Mouse (Mus musculus) hindbrain, postnatal 0 days (tissue): ENCODE results near the gene Gale. TPM values are rescaled to one million over a fixed set of nuclear protein-coding genes. Genes with fewer than 3 reads are reported as not detected.

Experiments used
- ATAC-seq: fragments of 200-750 bp; cut with Nextera tagmentation; 2 replicates; pipeline ENCODE4 v1.8.0; 2017; ENCODE audit warnings: mild to moderate bottlenecking, moderate TSS enrichment, moderate library complexity
- DNase-seq: peaks from one replicate; pipeline ENCODE4 v3.0.0-alpha.2; 2015; ENCODE audit warnings: low spot score
- H3K27ac ChIP-seq: fragments of 300-500 bp; sonication (generic); 2 replicates; pipeline ENCODE4 v1.5.1; 2014; ENCODE audit warnings: mild to moderate bottlenecking
- H3K27me3 ChIP-seq: fragments of 300-500 bp; sonication (generic); 2 replicates; pipeline ENCODE4 v1.6.1; 2014; ENCODE audit warnings: low read length, mixed read lengths; ENCODE audit not compliant: insufficient read depth
- H3K36me3 ChIP-seq: fragments of 300-500 bp; sonication (generic); 2 replicates; pipeline ENCODE4 v1.6.1; 2014; ENCODE audit warnings: low read length, mixed read lengths; ENCODE audit not compliant: insufficient read depth
- H3K4me1 ChIP-seq: fragments of 300-500 bp; sonication (generic); 2 replicates; pipeline ENCODE4 v1.6.1; 2014; ENCODE audit warnings: antibody characterized with exemption, low read length, mixed read lengths; ENCODE audit not compliant: insufficient read depth
- H3K4me2 ChIP-seq: fragments of 300-500 bp; sonication (generic); 2 replicates; pipeline ENCODE4 v1.6.1; 2014; ENCODE audit warnings: low read depth, mild to moderate bottlenecking, low read length, moderate library complexity, mixed read lengths
- H3K4me3 ChIP-seq: fragments of 300-500 bp; sonication (generic); 2 replicates; pipeline ENCODE4 v1.5.1; 2014; ENCODE audit warnings: low read length
- H3K9ac ChIP-seq: fragments of 300-500 bp; sonication (generic); replicated peaks from 2 replicates; pipeline ENCODE4 v1.6.1; 2014; ENCODE audit warnings: mild to moderate bottlenecking, low read length, moderate library complexity, mixed read lengths
- H3K9me3 ChIP-seq: fragments of 300-500 bp; sonication (generic); 2 replicates; pipeline ENCODE4 v1.6.1; 2016; ENCODE audit warnings: low read length, mixed read lengths
- CTCF ChIP-seq: IDR thresholded peaks from 2 replicates; pipeline ENCODE4 v1.5.1; 2016; ENCODE audit warnings: antibody characterized with exemption, control low read depth, low read depth
- WGBS: fragments of 180-500 bp; shearing (Covaris S2); extraction: QIAGEN DNeasy Blood & Tissue Kit; methylation state at CpG from one replicate; pipeline ENCODE4 v1.1.7; 2014; 5-methylcytosine and 5-hydroxymethylcytosine counted together
- polyA plus RNA-seq: library from polyadenylated mRNA; unstranded; fragments of >200 nt; fragmentation: Nextera tagmentation; extraction: Ambion mirVana; gene quantifications from 2 replicates; pipeline ENCODE4 v1.2.1, GENCODE M21; 2015
- total RNA-seq: library from RNA; depleted of rRNA; stranded (reverse); fragments of >200 nt; gene quantifications from 2 replicates; pipeline ENCODE4 v1.2.3, GENCODE M21; 2014

Gene Gale
- total and polyA plus RNA-seq, 2 experiments from 2014 or later: 39.8 to 41.2 TPM

DNA sequence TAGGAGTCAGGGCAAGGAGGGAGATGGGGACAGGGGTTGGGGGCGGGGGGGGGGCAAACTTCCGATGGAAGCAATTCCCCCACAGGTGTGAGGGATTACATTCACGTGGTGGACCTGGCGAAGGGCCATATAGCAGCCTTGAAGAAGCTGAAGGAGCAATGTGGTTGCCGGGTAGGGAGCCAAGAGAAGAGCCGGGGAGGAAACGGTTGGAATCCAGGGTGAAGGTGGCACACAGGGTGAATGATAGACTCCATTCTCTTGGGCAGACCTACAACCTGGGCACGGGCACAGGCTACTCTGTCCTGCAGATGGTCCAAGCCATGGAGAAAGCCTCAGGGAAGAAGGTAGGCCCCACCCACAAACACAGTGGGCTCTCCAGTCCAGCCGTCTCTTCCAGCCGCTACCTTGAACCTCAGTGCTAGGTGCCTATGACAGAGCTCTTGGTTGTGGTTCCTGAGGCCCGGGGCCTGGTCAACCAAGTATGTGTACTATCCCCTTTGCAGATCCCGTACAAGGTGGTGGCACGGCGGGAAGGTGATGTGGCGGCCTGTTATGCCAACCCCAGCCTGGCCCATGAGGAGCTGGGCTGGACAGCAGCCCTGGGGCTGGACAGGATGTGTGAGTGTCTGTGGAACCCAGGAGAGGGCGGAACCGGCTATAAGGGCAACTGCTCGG is 3.7 kb downstream of the Gale start:
- TF ChIP-seq CTCF: no peak
- H3K27me3 ChIP-seq: no peaks in the 10 kb centered on the region
- no peak overlapping the region for H3K4me2 ChIP-seq
- no peak overlapping the region for H3K9ac ChIP-seq
- 86% methylated on average over 18 of the region's 18 CpGs for WGBS
- H3K27ac ChIP-seq: no peak overlapping the region
- H3K36me3 ChIP-seq: peaks cover 44% of the 10 kb centered on the region
- ATAC-seq (no peak), DNase-seq (no peak)
- H3K4me3 ChIP-seq: no peak overlapping the region
- no peaks in the 10 kb centered on the region for H3K9me3 ChIP-seq
- peaks cover 11% of the 10 kb centered on the region for H3K4me1 ChIP-seq

DNA sequence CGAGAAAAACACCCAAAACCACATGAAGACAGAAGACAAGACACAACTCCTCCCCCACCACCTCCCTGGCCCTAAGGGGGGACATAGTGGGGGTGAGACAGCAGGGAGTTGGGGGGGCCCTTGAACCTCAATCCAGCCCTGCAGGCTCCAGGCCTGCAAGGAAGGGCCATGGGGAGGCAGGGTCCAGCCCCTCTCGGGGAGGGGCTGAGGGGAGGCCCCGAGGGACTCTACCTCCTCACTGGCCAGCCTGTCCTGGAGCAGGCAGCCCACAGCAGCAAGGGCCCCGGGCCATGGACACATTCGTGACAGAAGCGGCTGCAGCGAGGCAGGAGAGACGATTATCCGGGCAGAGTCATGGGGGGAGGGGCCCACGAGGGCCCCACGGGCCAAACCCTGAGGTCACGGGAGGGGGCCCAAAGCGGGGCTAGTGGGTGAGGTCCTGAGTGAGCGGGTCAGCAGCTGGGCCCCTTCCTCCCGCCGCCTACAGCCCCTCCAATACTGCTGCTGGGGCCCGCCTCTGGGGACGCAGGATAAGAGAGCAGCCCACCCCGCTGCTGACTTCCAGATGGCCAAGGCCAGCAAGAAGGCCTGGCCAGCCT is 4.8 kb downstream of the Gale start:
- Histone ChIP-seq H3K9ac (no peak overlapping the region), H3K9me3 (no peaks in the 10 kb centered on the region), H3K27me3 (no peaks in the 10 kb centered on the region), H3K4me2 (no peak overlapping the region), H3K27ac (no peak overlapping the region), H3K4me1 (peaks cover 14% of the 10 kb centered on the region), H3K4me3 (no peak overlapping the region), H3K36me3 (peaks cover 43% of the 10 kb centered on the region)
- 73% methylated on average over 19 of the region's 19 CpGs for WGBS
- ATAC-seq: no peak
- no peak for DNase-seq
- no peak for TF ChIP-seq CTCF

DNA sequence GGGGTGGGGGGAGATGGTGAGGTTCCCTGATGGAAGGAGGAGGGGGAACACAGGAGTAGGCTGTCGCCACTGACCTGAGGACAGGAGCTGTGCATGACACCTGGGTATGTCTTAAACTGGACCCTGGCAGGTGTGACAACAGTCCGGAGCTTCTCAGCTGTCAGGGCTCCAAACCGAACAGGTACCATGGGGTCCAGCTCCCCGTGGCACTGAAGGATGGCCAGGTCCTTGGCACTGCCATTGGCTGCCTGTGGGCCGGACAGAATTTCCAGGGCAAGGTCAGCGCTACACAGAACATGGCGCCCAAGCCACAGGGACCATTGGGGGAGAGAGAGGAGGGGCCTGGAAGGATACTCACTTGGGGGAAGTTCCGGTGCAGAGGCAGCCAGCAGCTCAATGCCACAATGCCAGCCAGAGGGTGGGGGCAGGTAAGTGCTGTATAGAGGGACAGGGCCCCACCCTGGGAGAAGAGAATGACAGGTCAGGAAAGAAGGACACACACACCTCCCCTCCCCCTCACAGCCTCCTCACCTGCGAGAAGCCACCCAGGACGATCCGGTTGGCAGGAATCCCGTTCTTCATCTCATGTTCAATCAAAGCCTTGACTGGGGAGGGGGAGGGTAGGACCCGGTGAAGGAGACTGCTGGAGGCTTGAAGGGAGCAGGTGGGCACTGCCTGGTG is 5.7 kb downstream of the Gale start:
- H3K4me2 ChIP-seq: no peak overlapping the region
- DNase-seq: no peak
- H3K36me3 ChIP-seq: peaks cover 43% of the 10 kb centered on the region
- H3K4me3 ChIP-seq: no peak overlapping the region
- H3K4me1 ChIP-seq: peaks cover 14% of the 10 kb centered on the region
- H3K9me3 ChIP-seq: no peaks in the 10 kb centered on the region
- H3K27ac ChIP-seq: no peak overlapping the region
- no peak overlapping the region for H3K9ac ChIP-seq
- H3K27me3 ChIP-seq: no peaks in the 10 kb centered on the region
- ATAC-seq: no peak
- 79% methylated on average over 13 of the region's 13 CpGs for WGBS
- TF ChIP-seq CTCF: no peak

DNA sequence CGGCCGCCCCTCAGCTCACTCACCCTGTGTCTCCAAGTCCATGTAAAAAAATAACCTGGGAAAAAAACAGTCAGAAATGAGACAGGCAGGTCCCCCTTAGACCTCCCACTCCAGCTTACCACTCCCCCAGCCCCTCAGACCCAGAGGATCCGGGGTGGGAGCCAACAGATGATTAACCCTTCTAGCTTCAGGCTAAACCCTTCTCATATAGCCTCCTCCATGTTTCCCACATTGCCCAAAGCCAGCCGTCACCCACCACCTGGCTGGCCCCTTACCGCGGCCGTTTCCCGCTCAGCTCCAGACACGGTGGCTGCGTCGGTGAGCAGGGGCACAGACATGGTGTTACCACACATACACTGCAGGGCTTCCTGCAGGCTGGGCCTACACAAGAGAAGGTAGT is 7.1 kb downstream of the Gale start:
- ATAC-seq (no peak), DNase-seq (no peak)
- H3K9ac ChIP-seq: no peak overlapping the region
- H3K9me3 ChIP-seq: no peaks in the 10 kb centered on the region
- H3K27me3 ChIP-seq: no peaks in the 10 kb centered on the region
- no peak overlapping the region for H3K27ac ChIP-seq
- H3K4me3 ChIP-seq: no peak overlapping the region
- 90% methylated on average over 11 of the region's 11 CpGs for WGBS
- peaks cover 8% of the 10 kb centered on the region for H3K4me1 ChIP-seq
- peaks cover 43% of the 10 kb centered on the region for H3K36me3 ChIP-seq
- H3K4me2 ChIP-seq: peak overlapping the region; percentile 96; the same call in 1 of the 2 replicates
- no peak for TF ChIP-seq CTCF

DNA sequence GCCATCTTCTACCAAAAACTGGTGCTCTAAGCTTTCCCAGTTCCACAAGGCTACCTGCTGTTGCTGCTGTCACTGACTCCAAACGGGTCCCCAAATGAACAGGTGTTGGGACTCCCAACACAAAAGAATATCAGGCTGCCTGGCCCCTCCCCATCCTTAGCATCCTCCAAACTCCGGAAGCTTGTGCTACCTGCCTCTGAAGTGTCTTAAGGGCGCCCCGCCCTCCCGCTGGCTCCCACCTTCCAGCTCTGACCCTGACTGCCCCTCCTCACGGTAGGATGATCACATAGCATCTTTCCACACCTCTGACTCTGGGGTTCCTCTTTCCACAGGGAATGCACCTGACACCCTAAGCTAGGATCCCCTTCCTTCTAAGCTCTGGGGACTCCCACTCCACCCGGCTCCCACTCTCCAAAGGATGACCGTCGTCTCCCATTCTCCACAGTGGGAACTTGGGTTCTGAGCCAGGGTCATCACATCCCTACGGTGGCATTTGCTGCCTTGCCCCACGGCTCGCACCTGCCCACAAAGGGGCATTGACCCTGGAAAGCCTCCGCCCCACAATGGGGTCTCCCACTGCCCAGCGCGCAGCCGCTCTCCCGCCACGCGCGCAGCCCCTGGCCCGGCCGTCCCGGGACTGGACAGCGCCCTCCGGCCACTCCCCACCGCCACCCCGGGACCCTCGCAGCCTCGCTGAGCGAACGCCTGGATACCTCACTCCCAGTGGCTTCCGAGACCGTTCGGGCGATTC is 8.5 kb downstream of the Gale start:
- peak overlapping the region; percentile 76; the same call in 1 of the 2 replicates for H3K27ac ChIP-seq
- WGBS: under 1% methylated on average over 35 of the region's 35 CpGs
- TF ChIP-seq CTCF: no peak
- peak overlapping the region; percentile 95 for H3K4me3 ChIP-seq
- peak overlapping the region; percentile 94 for H3K9ac ChIP-seq
- no peaks in the 10 kb centered on the region for H3K27me3 ChIP-seq
- peaks cover 43% of the 10 kb centered on the region for H3K36me3 ChIP-seq
- no peak for DNase-seq
- peaks cover 8% of the 10 kb centered on the region for H3K4me1 ChIP-seq
- ATAC-seq: peak; percentile 67
- H3K9me3 ChIP-seq: no peaks in the 10 kb centered on the region
- peak overlapping the region; percentile 96 for H3K4me2 ChIP-seq

DNA sequence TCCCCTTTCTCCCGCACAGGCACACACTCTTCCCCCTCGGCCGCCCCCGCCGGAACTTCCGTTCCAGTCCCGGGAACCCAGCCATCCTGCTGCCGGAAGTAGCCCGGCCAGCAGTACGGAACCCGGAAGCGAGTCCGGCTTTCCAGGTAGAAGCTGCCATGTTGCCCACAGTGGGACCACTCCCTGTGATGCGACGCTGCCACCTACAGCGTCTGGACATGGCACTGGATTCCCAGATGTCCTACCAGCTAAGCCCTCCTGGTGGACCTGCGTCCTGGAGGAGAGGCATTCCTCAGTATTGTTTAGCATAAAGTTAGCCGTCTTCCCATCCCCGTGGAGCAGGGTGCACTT is 9.0 kb downstream of the Gale start, which contains the start of gene Lypla2:
Gene Lypla2, minus strand, starts transcription at position 71 of the 351 bp plus-strand sequence.
- no peaks in the 10 kb centered on the region for H3K9me3 ChIP-seq
- peak within 1 kb of the TSS; percentile 95 for H3K4me3 ChIP-seq
- peak within 1 kb of the TSS; percentile 96 for H3K4me2 ChIP-seq
- H3K36me3 ChIP-seq: peaks cover 40% of the 10 kb centered on the region
- H3K9ac ChIP-seq: peak within 1 kb of the TSS; percentile 94
- DNase-seq (peak; percentile 93), ATAC-seq (peak; percentile 87)
- peak within 1 kb of the TSS; percentile 76; the same call in 1 of the 2 replicates for H3K27ac ChIP-seq
- TF ChIP-seq CTCF: no peak
- H3K27me3 ChIP-seq: no peaks in the 10 kb centered on the region
- WGBS: under 1% methylated on average over 19 of the region's 19 CpGs
- H3K4me1 ChIP-seq: peaks cover 8% of the 10 kb centered on the region
